Mouse (Mus musculus): ENCODE measurements around the gene Pmepa1. TPM values are rescaled to one million over a fixed set of nuclear protein-coding genes. Genes with fewer than 3 reads are reported as not detected.

Gene Pmepa1
- polyA plus RNA-seq, 1 experiment, result 141 TPM

- Histone ChIP-seq H3K4me1 (ENCODE audit: control insufficient read depth, insufficient read depth, insufficient read length, low read length) (peaks cover 14% of the 10 kb centered on the region), H3K4me3 (ENCODE audit: insufficient read depth, low read depth, low read length) (no peak overlapping the region), H3K27ac (replicated peaks; ENCODE audit: low read depth, low read length) (no peak overlapping the region)
These were observed 25.9 kb downstream of the Pmepa1 start for GRCm38 (mm10) chr2:173250411-173250810.

- H3K4me3 ChIP-seq (ENCODE audit: insufficient read depth, low read depth, low read length), result no peak overlapping the region
- peaks cover 9% of the 10 kb centered on the region for H3K4me1 ChIP-seq (ENCODE audit: control insufficient read depth, insufficient read depth, insufficient read length, low read length)
- no peak overlapping the region for H3K27ac ChIP-seq (replicated peaks; ENCODE audit: low read depth, low read length)
These were observed 26.4 kb downstream of the Pmepa1 start for GRCm38 (mm10) chr2:173249965-173250364.

GRCm38 (mm10) chr2:173249386-173249785, 26.9 kb downstream of the Pmepa1 start:
- H3K27ac ChIP-seq (replicated peaks; ENCODE audit: low read depth, low read length), result no peak overlapping the region
- H3K4me1 ChIP-seq (ENCODE audit: control insufficient read depth, insufficient read depth, insufficient read length, low read length), result peaks cover 7% of the 10 kb centered on the region; the same call in 1 of the 2 replicates
- H3K4me3 ChIP-seq (ENCODE audit: insufficient read depth, low read depth, low read length), result no peak overlapping the region

- Histone ChIP-seq H3K27ac (replicated peaks; ENCODE audit: low read depth, low read length) (no peak overlapping the region), H3K4me3 (ENCODE audit: insufficient read depth, low read depth, low read length) (no peak overlapping the region), H3K4me1 (ENCODE audit: control insufficient read depth, insufficient read depth, insufficient read length, low read length) (peaks cover 7% of the 10 kb centered on the region; the same call in 1 of the 2 replicates)
These were observed 27.5 kb downstream of the Pmepa1 start for GRCm38 (mm10) chr2:173248822-173249221.

GRCm38 (mm10) chr2:173247911-173248310, 28.4 kb downstream of the Pmepa1 start:
- Histone ChIP-seq H3K4me1 (ENCODE audit: control insufficient read depth, insufficient read depth, insufficient read length, low read length) (peaks cover 7% of the 10 kb centered on the region; the same call in 1 of the 2 replicates), H3K4me3 (ENCODE audit: insufficient read depth, low read depth, low read length) (no peak overlapping the region), H3K27ac (replicated peaks; ENCODE audit: low read depth, low read length) (no peak overlapping the region)

GRCm38 (mm10) chr2:173247197-173247596, 29.1 kb downstream of the Pmepa1 start:
- Histone ChIP-seq H3K27ac (replicated peaks; ENCODE audit: low read depth, low read length) (no peak overlapping the region), H3K4me1 (ENCODE audit: control insufficient read depth, insufficient read depth, insufficient read length, low read length) (peaks cover 7% of the 10 kb centered on the region; the same call in 1 of the 2 replicates), H3K4me3 (ENCODE audit: insufficient read depth, low read depth, low read length) (no peak overlapping the region)

- H3K4me1 ChIP-seq (ENCODE audit: control insufficient read depth, insufficient read depth, insufficient read length, low read length), result peaks cover 7% of the 10 kb centered on the region; the same call in 1 of the 2 replicates
- H3K4me3 ChIP-seq (ENCODE audit: insufficient read depth, low read depth, low read length), result no peak overlapping the region
- H3K27ac ChIP-seq (replicated peaks; ENCODE audit: low read depth, low read length), result no peak overlapping the region
These were observed 29.6 kb downstream of the Pmepa1 start for GRCm38 (mm10) chr2:173246688-173247087.

- Histone ChIP-seq H3K4me3 (ENCODE audit: insufficient read depth, low read depth, low read length) (no peak overlapping the region), H3K27ac (replicated peaks; ENCODE audit: low read depth, low read length) (no peak overlapping the region), H3K4me1 (ENCODE audit: control insufficient read depth, insufficient read depth, insufficient read length, low read length) (peaks cover 3% of the 10 kb centered on the region; the same call in 1 of the 2 replicates)
These were observed 31.1 kb downstream of the Pmepa1 start for GRCm38 (mm10) chr2:173245258-173245657.

- H3K4me3 ChIP-seq (ENCODE audit: insufficient read depth, low read depth, low read length), result no peak overlapping the region
- H3K27ac ChIP-seq (replicated peaks; ENCODE audit: low read depth, low read length), result no peak overlapping the region
- peaks cover 3% of the 10 kb centered on the region; the same call in 1 of the 2 replicates for H3K4me1 ChIP-seq (ENCODE audit: control insufficient read depth, insufficient read depth, insufficient read length, low read length)
These were observed 32.2 kb downstream of the Pmepa1 start for GRCm38 (mm10) chr2:173244108-173244507.

- Histone ChIP-seq H3K4me3 (ENCODE audit: insufficient read depth, low read depth, low read length) (no peak overlapping the region), H3K4me1 (ENCODE audit: control insufficient read depth, insufficient read depth, insufficient read length, low read length) (peaks cover 3% of the 10 kb centered on the region; the same call in 1 of the 2 replicates), H3K27ac (replicated peaks; ENCODE audit: low read depth, low read length) (no peak overlapping the region)
These were observed 32.7 kb downstream of the Pmepa1 start for GRCm38 (mm10) chr2:173243616-173244015.

- Histone ChIP-seq H3K27ac (replicated peaks; ENCODE audit: low read depth, low read length) (no peak overlapping the region), H3K4me3 (ENCODE audit: insufficient read depth, low read depth, low read length) (no peak overlapping the region), H3K4me1 (ENCODE audit: control insufficient read depth, insufficient read depth, insufficient read length, low read length) (peaks cover 3% of the 10 kb centered on the region; the same call in 1 of the 2 replicates)
These were observed 33.5 kb downstream of the Pmepa1 start for GRCm38 (mm10) chr2:173242874-173243273.

GRCm38 (mm10) chr2:173240738-173241137, 35.6 kb downstream of the Pmepa1 start:
- Histone ChIP-seq H3K27ac (replicated peaks; ENCODE audit: low read depth, low read length) (no peak overlapping the region), H3K4me3 (ENCODE audit: insufficient read depth, low read depth, low read length) (no peak overlapping the region), H3K4me1 (ENCODE audit: control insufficient read depth, insufficient read depth, insufficient read length, low read length) (peaks cover 3% of the 10 kb centered on the region; the same call in 1 of the 2 replicates)

- Histone ChIP-seq H3K4me3 (ENCODE audit: insufficient read depth, low read depth, low read length) (no peak overlapping the region), H3K27ac (replicated peaks; ENCODE audit: low read depth, low read length) (no peak overlapping the region), H3K4me1 (ENCODE audit: control insufficient read depth, insufficient read depth, insufficient read length, low read length) (peaks cover 3% of the 10 kb centered on the region; the same call in 1 of the 2 replicates)
These were observed 37.8 kb downstream of the Pmepa1 start for GRCm38 (mm10) chr2:173238522-173238921.

GRCm38 (mm10) chr2:173235435-173236332, 40.6 kb downstream of the Pmepa1 start:
- Histone ChIP-seq H3K4me1 (ENCODE audit: control insufficient read depth, insufficient read depth, insufficient read length, low read length) (peaks cover under 1% of the 10 kb centered on the region; the same call in 1 of the 2 replicates), H3K4me3 (ENCODE audit: insufficient read depth, low read depth, low read length) (no peak overlapping the region), H3K27ac (replicated peaks; ENCODE audit: low read depth, low read length) (no peak overlapping the region)

- H3K27ac ChIP-seq (replicated peaks; ENCODE audit: low read depth, low read length), result no peak overlapping the region
- no peak overlapping the region for H3K4me3 ChIP-seq (ENCODE audit: insufficient read depth, low read depth, low read length)
- H3K4me1 ChIP-seq (ENCODE audit: control insufficient read depth, insufficient read depth, insufficient read length, low read length), result no peaks in the 10 kb centered on the region; the same call in 1 of the 2 replicates
These were observed 43.6 kb downstream of the Pmepa1 start for GRCm38 (mm10) chr2:173232766-173233099.
